Mouse (Mus musculus) kidney, adult 2 months (tissue): ENCODE measurements at regions not wholly inside any gene's neighbourhood (a gene's known extent, or its start where the extent isn't known, plus 50 kb on each side); places are given as distances from the start of the nearest gene placed in this dataset.

Experiments
- CTCF ChIP-seq: fragments of 200-500 bp; conservative IDR thresholded peaks from 2 replicates; pipeline ENCODE4 v1.5.1; 2011; ENCODE audit warnings: low read depth, mild to moderate bottlenecking, control low read depth, low read length, moderate library complexity, mixed read lengths; ENCODE audit not compliant: insufficient read depth, insufficient read length
- POLR2A ChIP-seq: fragments of 200-500 bp; IDR thresholded peaks from one replicate; pipeline ENCODE4 v1.6.1; 2011; ENCODE audit warnings: low read depth, low read length, control low read depth

DNA sequence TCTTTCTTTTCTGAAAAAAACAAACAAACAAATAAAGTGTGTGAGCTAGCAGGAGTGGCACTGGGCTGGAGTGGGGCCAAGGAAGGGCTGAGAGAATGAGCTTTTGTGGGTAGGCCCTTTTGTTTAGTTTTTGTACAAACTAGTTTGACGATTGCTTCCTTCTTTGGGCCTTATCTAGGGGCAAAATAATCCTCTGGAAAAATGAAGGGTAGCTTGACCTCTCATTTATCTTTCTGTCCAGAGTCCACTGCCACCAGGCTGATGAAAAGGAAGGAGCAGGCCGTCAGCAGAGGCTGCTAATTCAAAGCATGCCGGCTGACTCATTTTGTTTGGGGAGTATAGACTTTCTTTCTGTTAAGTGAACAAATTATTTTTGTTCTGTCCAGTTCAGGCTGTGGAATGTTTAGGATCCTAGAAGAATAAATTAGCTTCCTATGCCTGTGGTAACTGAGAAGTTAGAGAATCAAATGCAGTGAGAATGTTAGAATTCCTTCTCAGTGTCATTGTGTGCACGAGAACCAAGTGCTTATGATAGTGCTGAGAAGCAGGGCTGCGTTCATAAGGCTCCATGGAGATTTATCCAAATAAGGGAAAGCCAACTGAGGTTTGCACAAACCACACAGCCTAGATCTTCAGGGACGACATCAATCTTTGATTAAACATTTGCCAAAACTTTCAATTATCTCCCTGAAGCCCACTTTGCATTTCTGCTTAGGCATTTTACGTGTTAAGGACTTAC lies 984.4 kb downstream of the A830018L16Rik start:
- TF ChIP-seq CTCF (no peak), POLR2A (no peak)
